Mouse (Mus musculus) liver, embryonic 14.5 days (tissue): ENCODE data around the gene Krtap5-4. TPM values are rescaled to one million over a fixed set of nuclear protein-coding genes. Genes with fewer than 3 reads are reported as not detected.
"Not testable (repeated sequence)": the region's sequence is repeated elsewhere in the genome, so short reads cannot be mapped to it uniquely, and the experiment has no call there.

Experiments
- ATAC-seq: fragments of 200-750 bp; cut with Nextera tagmentation; 2 replicates; pipeline ENCODE4 v1.8.0; 2017; ENCODE audit warnings: moderate number of reproducible peaks, mild to moderate bottlenecking, moderate library complexity; ENCODE audit not compliant: insufficient read depth
- DNase-seq, 3 experiments: peaks; one replicate each; pipeline ENCODE4 v3.0.0-alpha.2; 2012 to 2013; ENCODE audit warnings: low read depth in 3 of 3, low spot score in 3 of 3
- H3K27ac ChIP-seq: fragments of 300-500 bp; sonication (generic); 2 replicates; pipeline ENCODE4 v1.5.1; 2014; ENCODE audit warnings: moderate library complexity, mild to moderate bottlenecking, control low read depth, inconsistent platforms
- H3K27me3 ChIP-seq: fragments of 300-500 bp; sonication (generic); 2 replicates; pipeline ENCODE4 v1.6.1; 2014; ENCODE audit warnings: mild to moderate bottlenecking, low read length, moderate library complexity; ENCODE audit not compliant: control insufficient read depth, insufficient read depth
- H3K36me3 ChIP-seq: fragments of 300-500 bp; sonication (generic); replicated peaks from 2 replicates; pipeline ENCODE4 v1.6.1; 2014; ENCODE audit warnings: low read depth; ENCODE audit not compliant: control insufficient read depth, insufficient read depth
- H3K4me1 ChIP-seq, 2 experiments: fragments of 200-500 bp in 1 of 2; fragments of 300-500 bp in 1 of 2; sonication (generic) in 1 of 2; replicated peaks; 2 replicates each; pipeline ENCODE4 v1.6.1; 2012 to 2014; ENCODE audit warnings: antibody characterized with exemption in 1 of 2, inconsistent platforms in 1 of 2, low read length in 1 of 2; ENCODE audit not compliant: control insufficient read depth in 2 of 2, insufficient read depth in 2 of 2
- H3K4me2 ChIP-seq: fragments of 300-500 bp; sonication (generic); 2 replicates; pipeline ENCODE4 v1.6.1; 2014; ENCODE audit warnings: low read depth, mild to moderate bottlenecking, control low read depth, moderate library complexity
- H3K4me3 ChIP-seq, 2 experiments: fragments of 200-500 bp in 1 of 2; fragments of 300-500 bp in 1 of 2; sonication (generic) in 1 of 2; 2 replicates each; pipeline ENCODE4 v1.5.1; 2012 to 2014; ENCODE audit warnings: low read depth in 2 of 2, low read length in 2 of 2, mild to moderate bottlenecking in 2 of 2, control low read depth in 1 of 2, inconsistent platforms in 1 of 2, moderate library complexity in 1 of 2; ENCODE audit not compliant: insufficient read depth in 1 of 2
- H3K9ac ChIP-seq: fragments of 300-500 bp; sonication (generic); replicated peaks from 2 replicates; pipeline ENCODE4 v1.6.1; 2014; ENCODE audit warnings: mild to moderate bottlenecking, control low read depth, moderate library complexity
- H3K9me3 ChIP-seq: fragments of 300-500 bp; sonication (generic); 2 replicates; pipeline ENCODE4 v1.6.1; 2016; ENCODE audit warnings: low read length, mixed read lengths; ENCODE audit not compliant: control insufficient read depth
- CTCF ChIP-seq: IDR thresholded peaks from 2 replicates; pipeline ENCODE4 v1.5.1; 2016; ENCODE audit warnings: antibody characterized with exemption, low read depth, control low read depth
- EP300 ChIP-seq: IDR thresholded peaks from 2 replicates; pipeline ENCODE4 v1.6.1; 2016; ENCODE audit warnings: antibody characterized with exemption, low read depth
- WGBS: fragments of 180-500 bp; shearing (Covaris S2); extraction: QIAGEN DNeasy Blood & Tissue Kit; methylation state at CpG from one replicate; pipeline ENCODE4 v1.1.7; 2014; ENCODE audit not compliant: insufficient replicate concordance; 5-methylcytosine and 5-hydroxymethylcytosine counted together
- polyA plus RNA-seq, 2 experiments: library from polyadenylated mRNA; depleted of rRNA in 1 of 2; stranded (reverse) in 1 of 2; unstranded in 1 of 2; fragments of >200 nt; fragmentation: Nextera tagmentation in 1 of 2; extraction: Ambion mirVana in 1 of 2; gene quantifications; 2 replicates each; pipeline versions ENCODE4 v1.2.1 to v1.2.3; 2012 to 2014

The Krtap5-4 gene
- polyA plus RNA-seq, 2 experiments, result not detected

DNA sequence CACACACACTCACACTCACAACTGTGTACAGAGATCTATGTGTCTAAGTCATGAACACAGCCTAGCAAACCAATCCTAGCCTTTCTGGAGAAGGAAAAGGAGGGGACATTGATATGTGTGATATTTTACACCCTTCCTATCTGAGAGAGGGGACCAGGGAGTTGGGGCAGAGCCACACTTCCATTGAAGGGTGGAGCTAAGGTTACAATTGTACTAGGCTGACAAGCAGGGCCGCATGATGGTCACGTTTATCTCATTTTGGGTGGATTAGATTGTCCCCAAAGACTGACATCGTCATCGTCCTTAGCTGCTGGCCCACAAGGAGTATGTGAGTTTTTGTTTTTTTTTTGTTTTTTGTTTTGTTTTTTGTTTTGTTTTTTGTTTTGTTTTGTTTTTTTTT is 27.9 kb downstream of the Krtap5-4 start:
- no peaks in the 10 kb centered on the region for H3K27me3 ChIP-seq
- no peak overlapping the region for H3K9ac ChIP-seq
- no peaks in the 10 kb centered on the region for H3K9me3 ChIP-seq
- 17% methylated on average over 4 of the region's 4 CpGs for WGBS
- H3K4me2 ChIP-seq, result no peak overlapping the region
- no peak overlapping the region for H3K4me3 ChIP-seq
- no peak overlapping the region for H3K27ac ChIP-seq
- DNase-seq (no peak), ATAC-seq (peak; percentile 46; the same call in 1 of the 2 replicates)
- H3K36me3 ChIP-seq, result no peaks in the 10 kb centered on the region
- peaks cover 12 to 18% of the 10 kb centered on the region in 2 experiments for H3K4me1 ChIP-seq
- no peak for TF ChIP-seq EP300
- no peak for TF ChIP-seq CTCF

DNA sequence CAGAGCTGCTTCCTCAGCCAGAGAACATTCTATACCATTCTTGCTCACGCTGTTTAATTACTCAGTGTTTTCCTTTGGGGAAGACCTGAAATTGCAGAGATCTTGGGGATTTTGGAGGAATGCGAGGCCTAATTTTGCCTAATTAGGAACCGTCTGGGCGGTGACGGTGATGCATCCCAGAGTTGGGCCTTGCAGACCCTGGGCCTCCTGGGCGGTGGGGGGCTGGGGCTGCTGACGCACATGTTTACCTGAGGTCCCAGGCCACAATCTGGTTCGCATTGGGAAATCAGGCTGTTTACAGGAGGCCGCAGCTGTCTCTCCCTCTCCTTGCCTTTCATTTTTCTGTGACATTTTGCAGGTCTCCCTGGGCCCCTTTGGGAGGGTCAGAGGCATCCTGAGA is 29.4 kb downstream of the Krtap5-4 start:
- not testable (repeated sequence) for H3K27ac ChIP-seq, H3K27me3 ChIP-seq, H3K9me3 ChIP-seq, ATAC-seq, DNase-seq, H3K36me3 ChIP-seq, H3K9ac ChIP-seq, H3K4me3 ChIP-seq, H3K4me2 ChIP-seq
- peaks cover 12 to 18% of the 10 kb centered on the region in 2 experiments for H3K4me1 ChIP-seq
- WGBS, result 92% methylated on average over 3 of the region's 9 CpGs

DNA sequence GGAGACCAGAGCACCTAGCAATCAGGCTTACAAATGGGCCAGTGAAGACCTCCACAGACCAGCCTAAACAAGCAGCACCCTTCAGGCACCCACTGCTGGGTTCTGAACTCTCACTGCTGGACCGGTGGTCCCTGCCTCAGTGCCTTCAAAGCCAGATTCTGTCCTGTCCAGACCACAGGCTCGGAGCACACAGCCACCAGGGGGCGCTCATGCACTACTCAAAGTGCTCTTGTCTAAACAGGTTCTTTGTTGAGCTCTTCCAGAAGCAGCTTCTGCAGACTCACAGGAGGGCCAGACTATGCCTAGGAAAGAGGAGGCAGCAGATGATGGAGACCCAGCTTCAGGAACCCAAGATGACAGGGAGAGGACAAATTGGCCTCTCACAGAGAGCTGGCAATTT is 30.9 kb downstream of the Krtap5-4 start:
- H3K36me3 ChIP-seq, result no peaks in the 10 kb centered on the region
- H3K4me2 ChIP-seq, result no peak overlapping the region
- no peak overlapping the region for H3K4me3 ChIP-seq
- H3K27me3 ChIP-seq, result no peaks in the 10 kb centered on the region
- no peaks in the 10 kb centered on the region for H3K9me3 ChIP-seq
- peak; percentile 65 to 76 (median 69) for DNase-seq
- H3K27ac ChIP-seq, result no peak overlapping the region
- H3K9ac ChIP-seq, result no peak overlapping the region
- peak; percentile 58 for ATAC-seq
- TF ChIP-seq CTCF, result peak; percentile 99
- TF ChIP-seq EP300, result no peak
- 0% methylated on average over 3 of the region's 3 CpGs for WGBS
- H3K4me1 ChIP-seq, result peaks cover 12 to 18% of the 10 kb centered on the region in 2 experiments

DNA sequence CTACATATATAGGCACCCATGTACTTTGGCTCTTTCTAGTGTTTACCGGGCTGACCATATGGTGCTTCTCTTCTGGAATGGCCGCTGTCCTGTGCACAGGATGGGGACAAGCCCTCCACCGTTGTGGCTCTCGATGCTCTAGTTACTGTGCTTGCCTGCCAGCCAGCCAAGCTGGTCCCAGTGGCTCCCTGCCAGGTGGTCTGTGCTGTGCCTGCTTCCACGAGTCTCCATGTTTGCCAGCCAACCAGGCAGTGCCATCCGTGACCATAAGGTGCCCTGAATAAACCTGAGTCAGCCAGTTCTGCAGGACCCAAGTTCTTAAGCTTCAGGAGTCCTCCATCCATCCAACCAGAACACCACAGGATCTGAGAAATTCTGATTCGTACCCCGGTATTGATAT is 31.8 kb downstream of the Krtap5-4 start:
- Histone ChIP-seq H3K27ac (no peak overlapping the region), H3K4me3 (no peak overlapping the region), H3K9ac (no peak overlapping the region), H3K4me1 (peaks cover 12 to 18% of the 10 kb centered on the region in 2 experiments), H3K4me2 (no peak overlapping the region), H3K9me3 (no peaks in the 10 kb centered on the region), H3K27me3 (no peaks in the 10 kb centered on the region), H3K36me3 (no peaks in the 10 kb centered on the region)
- TF ChIP-seq EP300, result no peak
- no peak for TF ChIP-seq CTCF
- DNase-seq (no peak), ATAC-seq (no peak)
- 80% methylated on average over 8 of the region's 8 CpGs for WGBS

DNA sequence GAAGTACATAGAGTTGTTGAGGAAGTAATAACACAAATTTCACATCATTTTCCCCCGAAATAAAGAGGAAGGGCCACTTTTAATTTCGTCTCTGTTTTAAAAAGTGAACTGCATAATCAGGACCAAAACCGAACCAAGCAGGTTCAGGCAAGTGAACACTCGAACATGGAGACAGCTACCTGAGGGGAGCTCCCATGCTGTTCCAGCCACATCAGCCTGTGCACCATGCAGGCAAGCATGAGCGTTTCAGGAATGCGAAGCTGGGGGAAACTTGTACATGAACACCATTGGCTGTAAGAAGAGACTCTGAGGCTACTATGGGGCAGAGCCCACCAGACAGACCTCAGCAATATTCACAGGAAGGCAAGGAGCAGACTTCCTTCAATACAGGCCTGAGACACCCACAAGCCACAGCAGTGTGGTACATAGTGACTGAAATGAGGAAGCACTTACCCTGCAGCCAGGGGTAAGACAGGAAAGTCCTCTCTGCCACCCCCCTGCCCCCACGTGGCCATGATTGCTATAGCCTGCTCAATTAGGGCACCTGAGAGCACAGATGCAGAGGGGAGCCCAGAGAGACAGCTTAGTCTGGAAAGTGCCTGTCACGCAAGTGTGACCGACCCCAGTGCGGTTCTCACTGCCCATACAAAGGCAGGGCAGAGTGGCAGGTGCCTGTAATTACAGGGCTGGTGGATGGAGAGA is 37.1 kb downstream of the Krtap5-4 start:
- no peaks in the 10 kb centered on the region for H3K9me3 ChIP-seq
- H3K36me3 ChIP-seq, result no peaks in the 10 kb centered on the region
- no peak overlapping the region for H3K27ac ChIP-seq
- no peak overlapping the region for H3K4me2 ChIP-seq
- DNase-seq, result no peak
- peaks cover 0 to 5% of the 10 kb centered on the region in 2 experiments; a peak in 3 of 4 replicates for H3K4me1 ChIP-seq
- peak; percentile 36 for ATAC-seq
- H3K4me3 ChIP-seq, result no peak overlapping the region
- WGBS, result 33% methylated on average over 10 of the region's 10 CpGs
- no peaks in the 10 kb centered on the region for H3K27me3 ChIP-seq
- TF ChIP-seq CTCF (peak; percentile 64), EP300 (no peak)
- H3K9ac ChIP-seq, result no peak overlapping the region
